Mouse (Mus musculus) bone marrow macrophage, adult 2 months (primary cell): ENCODE results near the gene Hnrnpr.

Experiments used
- CTCF ChIP-seq: IDR thresholded peaks from 2 replicates; pipeline ENCODE4 v1.5.1; 2012; ENCODE audit warnings: low read depth, mild to moderate bottlenecking, low read length, moderate library complexity
- POLR2A ChIP-seq: IDR thresholded peaks from 2 replicates; pipeline ENCODE4 v1.6.1; 2012; ENCODE audit warnings: mild to moderate bottlenecking, low read depth, low read length, borderline replicate concordance

GRCm38 (mm10) chr4:136331709-136332108 is 21.0 kb downstream of the Hnrnpr start:
- TF ChIP-seq CTCF (no peak), POLR2A (no peak)
